Mouse (Mus musculus) brain, adult 10 weeks (tissue): Measurements from ENCODE around the gene Gm15140. TPM values are rescaled to one million over a fixed set of nuclear protein-coding genes. Genes with fewer than 3 reads are reported as not detected.

Experiments
- polyA plus RNA-seq: library from polyadenylated mRNA; stranded (reverse); fragments of 350-450 nt; fragmentation: Illumina TruSeq; extraction: RNeasy Lipid Tissue Mini Kit (QIAGEN cat#74804); gene quantifications from one replicate; pipeline ENCODE4 v1.2.3, GENCODE M21; 2015; ENCODE audit warnings: low read depth, low replicate concordance

Gm15140 gene
- polyA plus RNA-seq, result not detected

GRCm38 (mm10) chrX:154120585-154120984 is at the start of gene Gm15140:
Gm15140 (minus strand) TSS chrX:154120685.

Other genes with a start within 250 kb of the Gm15140 start
- gene Samt1, start 108.0 kb downstream of the Gm15140 start, polyA plus RNA-seq, result not detected
- gene 4921511M17Rik, start 86.9 kb downstream of the Gm15140 start, polyA plus RNA-seq, result not detected
- gene Gm10057, start 65.6 kb downstream of the Gm15140 start, polyA plus RNA-seq, result not detected
- not detected for gene 4930524N10Rik, start 222.7 kb upstream of the Gm15140 start, polyA plus RNA-seq